Mouse (Mus musculus) ES-Bruce4 (cell line): ENCODE data around the gene Olfr1120.

ENCODE experiments used
- CTCF ChIP-seq: IDR thresholded peaks from one replicate; pipeline ENCODE4 v1.8.1; 2011; ENCODE audit warnings: low read depth, low read length
- EP300 ChIP-seq: IDR thresholded peaks from 2 replicates; pipeline ENCODE4 v1.6.1; 2011; ENCODE audit warnings: low read depth, low read length; ENCODE audit not compliant: insufficient read depth
- POLR2A ChIP-seq: IDR thresholded peaks from one replicate; pipeline ENCODE4 v1.8.1; 2011; ENCODE audit warnings: low read length; ENCODE audit not compliant: insufficient read depth

GRCm38 (mm10) chr2:87371726-87372125 is 17.1 kb downstream of the Olfr1120 start:
- TF ChIP-seq POLR2A (no peak), CTCF (no peak), EP300 (no peak)
